Mouse (Mus musculus): ENCODE results near the gene H60b. TPM values are rescaled to one million over a fixed set of nuclear protein-coding genes. Genes with fewer than 3 reads are reported as not detected.

The H60b gene
- total RNA-seq, 2 experiments from 2014 or later: 0.66 TPM; not detected in 1

DNA sequence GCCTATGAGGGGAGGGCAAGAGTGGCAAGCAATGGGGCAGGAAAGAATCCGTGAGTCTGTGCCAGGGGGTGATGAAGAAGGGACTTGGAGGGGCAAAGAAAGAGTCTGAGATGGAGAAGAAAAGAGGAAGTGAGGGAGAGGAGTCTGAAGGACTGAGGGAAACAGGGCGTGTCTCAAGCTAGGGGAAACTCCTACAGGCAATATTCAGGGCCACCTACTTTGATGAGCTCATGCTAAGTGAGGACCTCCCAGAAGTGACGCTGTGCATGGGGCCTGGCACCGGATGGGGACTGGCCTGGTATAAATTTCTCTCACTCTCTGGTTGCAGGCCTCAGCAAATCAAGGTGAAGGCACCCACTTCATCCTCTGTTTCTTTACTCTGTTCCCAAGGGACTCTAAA is 148.1 kb downstream of the H60b start:
- intact Hi-C loops (cut with DNase I): no loop called here
- no peak for DNase-seq (ENCODE audit: extremely low spot score in 1 of 2, low spot score in 2 of 2)

GRCm38 (mm10) chr10:22308221-22308620 is 149.8 kb downstream of the H60b start:
- no peak for DNase-seq (ENCODE audit: extremely low spot score in 1 of 2, low spot score in 2 of 2)
- intact Hi-C loops (cut with DNase I): no loop called here

- DNase-seq (ENCODE audit: extremely low spot score in 1 of 2, low spot score in 2 of 2): no peak
- intact Hi-C loops (cut with DNase I): no loop called here
Measured at GRCm38 (mm10) chr10:22322858-22323257, 164.5 kb downstream of the H60b start.

Other genes with a start within 250 kb of the H60b start
- gene 4930444G20Rik, start 90.5 kb upstream of the H60b start, total RNA-seq (2021): not detected
- gene E030030I06Rik, start 9.3 kb upstream of the H60b start, total RNA-seq (2021): 1 to 10 TPM in 1 of 2 experiments, under 1 TPM in 1; 0.99 to 1.4 TPM
- gene Raet1e, start within 50 bp of the H60b start, total RNA-seq (2021): under 1 TPM in 1 of 2 experiments, not detected in 1; 0.28 TPM
- gene Raet1d, start 202.0 kb downstream of the H60b start, total RNA-seq (2021): not detected

Measured in left cerebral cortex, postnatal 10 days (tissue).